Mouse (Mus musculus) spleen, adult 2 months (tissue): ENCODE measurements at regions not wholly inside any gene's neighbourhood (a gene's known extent, or its start where the extent isn't known, plus 50 kb on each side); places are given as distances from the start of the nearest gene placed in this dataset.

Experiments used
- CTCF ChIP-seq: fragments of 200-500 bp; IDR thresholded peaks from 2 replicates; pipeline ENCODE4 v1.5.1; 2011; ENCODE audit warnings: mild to moderate bottlenecking, inconsistent platforms; ENCODE audit not compliant: insufficient read depth, insufficient read length, insufficient replicate concordance; ENCODE audit errors: extremely low read depth
- POLR2A ChIP-seq: fragments of 200-500 bp; IDR thresholded peaks from 2 replicates; pipeline ENCODE4 v1.6.1; 2011; ENCODE audit warnings: low read depth, low read length, inconsistent platforms

DNA sequence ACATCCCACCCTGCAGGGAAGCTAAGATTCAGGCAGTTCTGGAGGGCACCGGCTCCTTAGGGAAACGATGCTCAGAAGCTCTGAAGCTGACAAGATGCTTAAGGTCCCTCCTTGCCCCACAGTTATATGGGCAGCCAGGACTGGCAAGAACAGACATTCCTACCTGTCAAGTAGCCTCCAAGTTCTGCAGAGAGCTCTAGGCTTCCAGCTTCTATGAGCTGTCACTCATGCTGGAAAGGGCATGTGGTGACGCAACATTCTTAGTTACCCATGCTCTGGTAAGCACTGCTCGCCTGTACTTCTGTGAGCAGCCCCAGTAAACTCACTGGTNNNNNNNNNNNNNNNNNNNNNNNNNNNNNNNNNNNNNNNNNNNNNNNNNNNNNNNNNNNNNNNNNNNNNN is 511.3 kb downstream of the 1810013L24Rik start:
- TF ChIP-seq CTCF = no peak
- TF ChIP-seq POLR2A = no peak
